Mouse (Mus musculus) spleen, adult 2 months (tissue): Measurements from ENCODE around the gene Olfr315.

Experiments used
- CTCF ChIP-seq: fragments of 200-500 bp; IDR thresholded peaks from 2 replicates; pipeline ENCODE4 v1.5.1; 2011; ENCODE audit warnings: mild to moderate bottlenecking, inconsistent platforms; ENCODE audit not compliant: insufficient read depth, insufficient read length, insufficient replicate concordance; ENCODE audit errors: extremely low read depth
- POLR2A ChIP-seq: fragments of 200-500 bp; IDR thresholded peaks from 2 replicates; pipeline ENCODE4 v1.6.1; 2011; ENCODE audit warnings: low read depth, low read length, inconsistent platforms

- no peak for TF ChIP-seq POLR2A
- TF ChIP-seq CTCF, result no peak
These were observed 11.2 kb downstream of the Olfr315 start for GRCm38 (mm10) chr11:58784182-58784581.
